Mouse (Mus musculus): ENCODE results near the gene Klhl40. TPM values are rescaled to one million over a fixed set of nuclear protein-coding genes. Genes with fewer than 3 reads are reported as not detected.

Klhl40 gene
- total RNA-seq, 2 experiments from 2014 or later, result 10.1 to 10.5 TPM

DNA sequence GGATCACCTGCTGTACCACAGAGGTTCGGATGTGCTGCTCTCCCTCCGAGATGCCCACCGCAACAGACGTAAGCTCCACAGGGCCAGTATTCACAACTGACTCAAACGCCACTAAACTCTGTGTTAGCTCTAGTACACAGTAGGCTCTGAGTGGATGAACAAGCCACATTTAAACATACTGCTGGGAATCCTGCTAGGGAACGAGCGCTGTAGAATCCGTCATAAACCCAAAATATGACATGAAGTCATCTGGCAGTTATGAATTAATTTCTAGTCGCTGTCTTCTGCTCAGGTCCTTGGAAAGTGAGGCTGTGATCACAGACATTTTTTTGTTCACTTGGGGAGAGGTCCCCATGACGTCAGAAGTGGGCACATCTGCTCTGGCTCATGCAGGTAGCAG lies 1.5 kb upstream of the Klhl40 start:
- intact Hi-C loops (cut with DNase I), result no loop called here
- no peak for DNase-seq (ENCODE audit: low spot score)

DNA sequence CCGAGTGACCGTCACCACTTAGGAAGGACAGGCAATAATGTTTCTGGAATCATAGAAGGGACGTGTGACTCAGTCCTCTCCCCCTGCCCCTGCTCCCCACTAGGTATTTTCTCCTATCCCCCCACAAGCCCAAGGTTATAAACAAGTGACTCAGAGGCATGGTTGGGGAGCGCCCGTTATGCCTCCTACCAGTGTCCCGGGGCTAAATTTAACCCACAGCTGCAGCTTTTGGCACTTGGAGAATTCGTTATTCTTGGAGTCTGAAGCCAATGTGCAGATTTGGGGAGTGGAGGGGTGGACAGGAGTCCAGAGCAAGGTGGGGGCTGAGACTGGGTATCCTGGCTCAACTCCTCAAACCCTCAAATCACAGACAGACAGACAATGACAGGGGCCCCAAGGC lies 896 bp upstream of the Klhl40 start:
- intact Hi-C loops (cut with DNase I), result no loop called here
- no peak for DNase-seq (ENCODE audit: low spot score)

DNA sequence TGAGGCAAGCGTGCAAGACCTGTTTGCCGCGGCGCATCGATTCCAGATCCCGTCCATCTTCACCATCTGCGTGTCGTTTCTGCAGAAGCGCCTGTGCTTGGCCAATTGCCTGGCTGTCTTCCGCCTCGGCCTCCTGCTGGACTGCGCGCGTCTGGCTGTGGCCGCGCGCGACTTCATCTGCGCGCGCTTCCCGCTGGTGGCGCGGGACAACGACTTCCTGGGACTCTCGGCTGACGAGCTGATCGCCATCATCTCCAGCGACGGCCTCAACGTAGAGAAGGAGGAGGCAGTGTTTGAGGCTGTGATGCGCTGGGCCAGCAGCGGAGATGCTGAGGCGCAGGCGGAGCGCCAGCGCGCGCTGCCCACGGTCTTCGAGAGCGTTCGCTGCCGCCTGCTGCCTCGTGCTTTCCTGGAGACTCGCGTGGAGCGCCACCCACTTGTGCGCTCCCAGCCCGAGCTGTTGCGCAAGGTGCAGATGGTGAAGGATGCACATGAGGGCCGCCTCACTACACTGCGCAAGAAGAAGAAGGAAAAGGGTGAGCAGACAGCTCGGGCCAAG lies 738 bp downstream of the Klhl40 start:
- intact Hi-C loops (cut with DNase I), result no loop called here
- no peak for DNase-seq (ENCODE audit: low spot score)

DNA sequence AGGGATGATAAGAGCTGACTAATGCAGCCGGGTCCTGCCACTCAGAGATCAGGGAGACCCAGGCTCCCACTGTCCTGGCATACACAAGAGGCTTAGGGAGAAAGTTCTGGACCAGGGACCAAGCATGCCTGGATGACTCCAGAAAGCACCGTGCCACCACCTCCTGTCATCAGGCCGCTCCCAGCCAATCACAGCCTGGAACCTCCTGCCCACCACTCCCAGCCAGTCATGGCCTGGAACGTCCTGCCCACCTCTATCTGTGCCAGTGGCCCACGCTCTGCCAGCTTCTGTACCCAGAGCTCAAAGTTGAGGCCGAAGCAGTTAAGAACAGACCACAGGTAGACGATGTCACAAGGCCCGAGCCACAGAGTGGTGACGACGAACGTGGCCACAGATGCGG lies 7.4 kb downstream of the Klhl40 start:
- intact Hi-C loops (cut with DNase I), result no loop called here
- DNase-seq (ENCODE audit: low spot score), result no peak

DNA sequence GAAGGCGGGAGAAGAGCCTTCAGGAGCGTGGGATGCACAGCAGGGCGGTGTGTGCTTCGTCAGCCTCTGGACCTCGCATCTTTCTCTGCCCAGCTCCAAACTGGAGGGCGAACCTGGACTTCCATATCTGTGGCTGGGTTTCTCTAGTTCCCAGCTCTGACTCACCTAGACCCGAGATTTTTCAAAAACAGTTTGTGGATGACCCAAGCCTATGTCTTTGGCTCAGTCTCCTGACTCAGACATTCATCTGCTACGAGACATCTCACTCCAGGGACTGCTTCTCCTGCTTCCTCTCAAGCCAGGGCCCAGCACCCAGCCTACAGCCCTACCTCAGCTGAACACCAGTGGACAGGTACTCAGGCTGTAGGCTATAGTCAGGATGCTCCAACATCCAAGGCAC lies 7.9 kb downstream of the Klhl40 start:
- DNase-seq (ENCODE audit: low spot score), result no peak
- intact Hi-C loops (cut with DNase I), result no loop called here

DNA sequence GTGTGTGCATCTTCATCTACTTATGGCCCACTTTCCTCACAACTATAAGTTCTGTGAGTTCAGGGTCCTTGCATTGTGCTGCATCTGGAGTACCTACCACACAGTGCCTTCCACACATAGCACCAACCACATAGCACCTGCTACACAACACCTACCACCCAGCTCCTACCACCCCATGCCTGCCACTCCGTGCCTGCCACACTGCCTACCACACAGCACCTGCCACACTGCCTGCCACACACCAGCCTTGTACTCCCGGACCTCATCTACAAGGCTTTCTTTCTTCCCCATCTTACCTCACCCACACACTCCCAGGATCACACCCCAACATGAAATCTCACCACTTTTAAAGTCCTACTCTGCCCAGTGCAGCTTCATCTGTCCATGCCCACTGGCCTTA lies 9.0 kb downstream of the Klhl40 start:
- no peak for DNase-seq (ENCODE audit: low spot score)

DNA sequence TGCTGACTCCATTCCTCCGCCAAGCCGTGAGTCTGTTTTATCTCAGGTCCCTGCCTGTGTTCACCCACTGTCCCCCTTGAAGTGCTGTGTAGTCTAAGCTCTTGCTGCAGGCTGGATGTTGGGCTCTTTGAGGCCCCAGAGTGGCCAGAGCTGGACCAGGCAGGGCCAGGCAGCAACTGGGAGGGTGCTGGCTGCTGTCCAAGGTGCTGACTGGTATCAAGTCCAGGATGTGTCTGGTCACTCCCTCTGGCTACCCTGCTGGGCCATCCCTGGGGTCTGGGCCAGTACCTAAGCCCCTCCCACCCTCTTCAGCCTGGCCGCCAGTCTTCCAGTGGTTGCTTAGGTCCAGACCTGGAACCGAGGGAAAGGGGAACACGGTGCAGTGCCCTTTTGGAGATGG lies 13.8 kb downstream of the Klhl40 start:
- DNase-seq (ENCODE audit: low spot score), result peak; percentile 45
- intact Hi-C loops (cut with DNase I), result no loop called here

More for the DNA sequence above, 9.0 kb downstream of the Klhl40 start:
- intact Hi-C loops (cut with DNase I), result no loop called here

DNA sequence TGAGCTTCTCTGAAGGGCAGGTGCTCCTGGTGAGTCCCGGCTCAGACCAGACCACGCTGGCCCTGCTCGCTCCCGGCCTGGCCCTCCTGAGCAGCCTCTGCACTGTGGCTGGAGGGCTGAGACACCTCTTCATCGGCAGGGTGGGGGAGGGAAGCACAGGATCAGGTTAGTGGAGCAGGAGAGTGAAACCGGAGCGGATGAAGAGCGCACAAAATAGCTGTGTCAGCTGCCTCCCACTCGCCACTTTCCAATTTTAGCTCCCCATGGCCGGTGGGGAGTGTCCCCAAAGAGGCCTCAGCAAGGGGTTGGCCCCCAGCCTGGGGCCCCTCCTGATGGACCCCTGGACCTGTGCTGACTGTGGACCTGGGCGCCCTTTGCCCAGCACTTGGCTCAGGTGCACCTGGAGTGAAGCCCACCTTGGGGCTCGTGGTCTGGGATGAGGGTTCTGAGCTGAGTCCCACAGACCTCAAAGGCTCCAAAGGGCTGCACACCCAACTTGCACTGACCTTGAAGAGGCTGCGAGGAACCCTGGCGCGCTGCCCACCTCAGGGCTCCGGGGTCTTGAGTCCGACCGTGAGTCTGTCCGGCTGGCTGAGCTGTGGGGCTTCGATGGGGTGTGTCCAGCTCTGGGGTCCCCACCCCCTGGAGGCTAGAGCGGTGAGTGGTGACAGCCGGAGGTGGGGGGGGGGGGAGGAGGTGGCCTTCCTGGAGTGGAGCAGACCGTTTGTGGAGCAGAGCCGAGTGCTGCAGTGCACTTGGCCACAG lies 14.5 kb downstream of the Klhl40 start, which contains the start of gene Hhatl:
Gene Hhatl (minus strand): TSS at position 751 of the 765 bp plus-strand sequence.
- intact Hi-C loops (cut with DNase I), result no loop called here
- no peak for DNase-seq (ENCODE audit: low spot score)

DNA sequence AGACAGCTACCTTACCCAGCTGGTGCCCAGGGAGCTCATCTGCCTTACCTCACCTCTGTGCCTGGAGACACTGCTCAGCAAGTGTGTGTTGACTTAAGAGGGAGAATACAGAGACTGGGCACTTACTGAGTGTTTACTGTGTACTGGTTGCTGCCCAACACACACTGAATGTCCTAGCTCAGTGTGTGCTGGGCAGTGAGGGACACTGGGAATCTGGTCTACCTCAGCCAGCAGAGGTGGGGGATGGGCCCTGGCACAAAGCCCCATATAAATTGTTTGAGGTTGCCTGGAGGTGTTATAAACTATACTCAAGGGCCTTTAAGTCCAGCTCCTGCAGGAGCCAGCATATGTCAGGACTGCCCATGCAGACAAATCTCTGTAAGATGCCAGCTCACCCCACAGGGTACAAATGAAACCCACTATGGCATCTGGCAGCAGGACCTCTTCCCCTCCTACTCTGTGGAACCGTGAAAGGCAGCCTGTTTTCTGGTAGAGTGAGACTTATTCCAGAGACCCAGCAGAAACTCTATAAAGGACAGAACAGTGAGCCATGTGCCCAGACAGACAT lies 17.6 kb downstream of the Klhl40 start:
- intact Hi-C loops (cut with DNase I), result no loop called here
- DNase-seq (ENCODE audit: low spot score), result no peak

DNA sequence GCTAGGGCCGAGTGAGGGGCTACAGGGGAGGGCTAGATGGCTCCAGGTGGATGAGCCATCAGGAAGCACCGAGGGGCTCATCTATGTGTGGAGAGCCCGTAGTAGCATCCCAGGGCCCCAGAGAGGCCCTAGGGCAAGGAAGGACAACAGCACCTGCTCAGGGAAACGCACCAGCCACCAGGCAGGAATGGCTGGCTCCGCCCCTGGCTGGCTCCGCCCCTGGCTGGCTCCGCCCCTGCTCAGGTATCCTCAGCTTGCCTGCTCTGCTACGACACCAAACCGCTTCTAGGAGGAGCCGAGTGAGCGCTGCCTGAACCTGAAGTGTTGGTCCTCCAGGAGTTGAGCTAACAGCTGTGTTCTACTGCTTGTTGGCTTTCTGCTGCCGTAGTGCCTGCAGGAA lies 20.3 kb downstream of the Klhl40 start:
- intact Hi-C loops (cut with DNase I), result no loop called here
- DNase-seq (ENCODE audit: low spot score), result no peak

DNA sequence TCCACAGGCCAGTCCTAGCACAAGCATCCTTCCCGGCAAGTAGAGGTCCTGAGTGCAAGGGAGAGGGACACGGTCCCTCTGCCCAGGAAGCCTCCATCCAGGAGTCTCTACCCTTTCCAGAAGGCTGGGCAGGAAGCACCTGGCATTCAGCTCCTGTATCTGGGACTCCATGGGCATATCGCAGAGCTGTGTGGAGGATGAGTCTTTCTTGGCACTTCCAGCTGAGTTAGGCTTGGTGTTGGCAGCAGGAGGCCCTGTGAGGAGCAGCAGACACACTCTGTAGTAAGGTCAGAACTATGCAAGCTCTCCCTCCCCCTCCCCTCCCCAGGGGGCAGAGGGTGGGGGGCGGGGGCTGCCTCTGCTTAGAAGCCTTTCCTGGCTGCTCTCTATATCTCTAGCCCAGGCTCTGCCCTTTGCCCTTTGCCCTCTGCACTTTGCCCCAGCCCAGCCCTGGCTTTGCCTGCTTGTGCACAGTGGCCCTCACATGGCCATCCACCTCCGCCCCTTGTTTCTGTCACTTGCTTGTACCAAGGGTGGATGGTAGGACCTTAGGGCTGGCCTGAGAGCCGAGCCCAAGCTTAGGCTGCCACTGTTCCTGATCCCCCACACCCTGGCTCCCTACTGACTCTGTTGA lies 21.6 kb downstream of the Klhl40 start:
- intact Hi-C loops (cut with DNase I), result no loop called here
- no peak for DNase-seq (ENCODE audit: low spot score)

DNA sequence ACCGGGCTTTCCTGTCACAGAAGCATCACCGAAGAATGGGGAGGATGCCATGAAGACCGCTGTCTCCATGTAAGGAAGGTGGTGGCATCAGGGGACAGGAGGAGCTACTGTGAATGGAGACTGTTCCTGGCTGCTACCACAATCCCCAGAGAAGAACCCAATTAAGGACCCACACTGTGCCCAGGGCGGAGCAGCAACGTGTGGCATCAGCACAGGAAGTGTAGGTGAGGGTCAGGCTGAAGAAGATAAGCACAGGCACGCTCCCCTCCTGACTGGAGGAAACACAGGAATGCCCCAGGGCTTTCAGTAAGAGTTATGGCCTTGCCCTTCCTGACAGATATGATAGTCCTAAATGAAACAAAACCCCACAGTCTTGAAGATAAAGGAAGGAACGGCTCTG lies 25.3 kb downstream of the Klhl40 start:
- intact Hi-C loops (cut with DNase I), result no loop called here
- no peak for DNase-seq (ENCODE audit: low spot score)

DNA sequence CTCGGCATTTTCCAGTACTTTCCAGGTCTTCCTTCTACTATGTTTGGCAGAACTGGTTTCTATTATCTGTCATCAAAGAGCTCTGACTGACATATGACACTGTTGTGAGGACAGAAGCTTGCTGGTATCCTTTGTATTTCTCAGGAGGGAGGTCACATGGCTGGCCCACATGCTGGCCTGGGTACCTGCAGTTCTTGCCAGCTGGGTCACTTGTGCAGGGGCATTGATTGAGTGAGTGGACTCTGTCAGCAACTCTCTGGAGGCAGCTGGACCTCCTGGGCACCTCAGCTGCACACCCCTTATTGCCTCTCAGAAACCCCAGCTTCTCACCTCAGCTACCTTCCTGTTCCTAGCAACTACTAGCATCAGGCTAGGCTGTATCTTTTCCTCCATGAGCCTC lies 30.1 kb downstream of the Klhl40 start:
- intact Hi-C loops (cut with DNase I), result no loop called here
- DNase-seq (ENCODE audit: low spot score), result no peak

DNA sequence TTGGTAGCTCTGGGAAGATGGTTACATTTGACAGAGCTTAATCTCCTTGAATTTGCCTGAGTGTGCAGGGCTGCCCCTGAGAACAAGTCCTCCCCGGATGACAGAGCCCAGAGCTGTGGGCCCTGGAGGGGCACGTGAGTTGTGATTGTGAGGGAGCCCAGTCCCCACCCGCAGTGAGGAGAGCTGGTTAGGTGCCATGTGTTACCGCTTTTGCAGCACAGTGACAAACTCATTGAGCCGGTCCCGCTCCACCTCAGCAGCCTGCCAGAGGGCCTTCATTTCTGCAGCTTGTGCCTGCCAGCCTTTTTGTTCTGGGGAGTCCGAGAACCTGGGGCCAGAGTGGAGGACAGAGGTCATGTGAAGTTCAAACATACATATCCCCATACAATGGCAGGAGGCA lies 30.5 kb downstream of the Klhl40 start:
- DNase-seq (ENCODE audit: low spot score), result no peak
- intact Hi-C loops (cut with DNase I), result no loop called here

DNA sequence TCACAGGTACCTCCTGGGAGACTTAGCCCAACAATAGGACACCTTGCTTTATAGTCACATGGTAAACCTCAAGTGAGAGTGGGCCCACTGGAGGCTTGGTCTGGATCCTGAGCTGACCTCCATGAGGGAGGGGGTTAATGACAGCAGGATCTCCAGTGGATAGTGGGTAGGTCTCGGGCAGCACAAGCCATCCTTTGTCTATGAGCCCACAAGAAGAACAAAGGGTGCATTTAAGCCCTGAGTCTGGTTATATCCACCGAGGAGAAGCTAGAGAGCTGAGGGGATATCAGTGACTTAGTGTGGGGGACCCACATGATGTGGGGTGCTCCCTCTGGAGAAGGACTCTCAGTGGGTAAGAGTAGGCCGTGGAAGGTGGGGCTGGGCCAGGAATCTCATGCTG lies 31.1 kb downstream of the Klhl40 start:
- intact Hi-C loops (cut with DNase I), result no loop called here
- no peak for DNase-seq (ENCODE audit: low spot score)

DNA sequence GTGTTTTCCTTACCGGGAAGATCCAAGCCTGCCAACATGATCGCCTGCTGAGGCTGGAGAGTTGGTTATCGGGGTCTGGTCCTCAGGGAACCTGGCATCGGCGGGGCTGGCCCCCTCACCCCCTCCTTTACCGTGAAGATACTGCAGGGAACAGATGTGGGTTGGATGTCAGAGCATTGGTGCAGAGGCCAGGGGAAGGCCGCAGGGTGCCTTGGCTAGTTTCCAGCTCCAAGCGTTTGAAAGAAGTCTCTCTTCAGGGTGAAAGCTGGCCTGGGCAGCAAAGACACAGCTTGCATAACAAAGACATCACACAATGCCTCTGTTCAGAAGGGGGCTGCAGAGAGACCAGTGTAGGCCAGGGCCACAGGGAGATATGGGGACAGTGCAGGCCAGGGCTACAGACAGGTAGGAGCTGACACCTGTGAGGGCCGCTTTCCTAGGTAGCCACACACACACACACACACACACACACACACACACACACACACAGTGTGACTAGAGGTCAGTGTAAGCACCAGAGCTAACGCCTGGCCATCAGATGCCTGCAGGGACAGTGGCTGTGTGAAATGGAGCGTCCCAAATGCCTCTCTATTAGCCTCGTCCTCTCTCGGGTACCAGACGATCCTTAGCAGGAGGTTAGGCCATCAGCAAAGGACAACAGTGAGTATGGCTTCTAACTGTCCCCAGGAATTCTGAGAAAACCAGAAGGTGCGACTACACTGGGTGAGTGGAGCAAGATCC lies 32.8 kb downstream of the Klhl40 start:
- no peak for DNase-seq (ENCODE audit: low spot score)
- intact Hi-C loops (cut with DNase I), result no loop called here

DNA sequence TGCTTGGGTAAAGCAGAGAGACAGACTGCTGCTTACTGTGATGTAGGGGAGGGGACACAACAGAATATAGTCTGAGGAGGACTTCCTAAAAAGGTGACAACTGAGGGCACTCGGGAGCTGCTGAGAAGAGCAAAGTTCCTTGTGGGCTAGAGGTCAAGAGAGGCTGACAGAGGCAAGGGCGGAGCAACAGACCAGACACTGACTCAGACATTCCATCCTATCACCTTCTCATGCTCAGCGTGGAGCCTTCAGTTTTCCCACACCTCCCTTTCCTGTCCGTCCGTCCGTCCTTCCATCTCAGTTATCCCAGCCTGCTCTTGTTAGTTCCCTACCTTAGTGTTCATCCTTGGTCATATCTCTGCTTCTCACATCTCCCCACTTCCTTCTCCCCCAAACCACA lies 37.8 kb downstream of the Klhl40 start:
- no peak for DNase-seq (ENCODE audit: low spot score)
- intact Hi-C loops (cut with DNase I), result no loop called here

DNA sequence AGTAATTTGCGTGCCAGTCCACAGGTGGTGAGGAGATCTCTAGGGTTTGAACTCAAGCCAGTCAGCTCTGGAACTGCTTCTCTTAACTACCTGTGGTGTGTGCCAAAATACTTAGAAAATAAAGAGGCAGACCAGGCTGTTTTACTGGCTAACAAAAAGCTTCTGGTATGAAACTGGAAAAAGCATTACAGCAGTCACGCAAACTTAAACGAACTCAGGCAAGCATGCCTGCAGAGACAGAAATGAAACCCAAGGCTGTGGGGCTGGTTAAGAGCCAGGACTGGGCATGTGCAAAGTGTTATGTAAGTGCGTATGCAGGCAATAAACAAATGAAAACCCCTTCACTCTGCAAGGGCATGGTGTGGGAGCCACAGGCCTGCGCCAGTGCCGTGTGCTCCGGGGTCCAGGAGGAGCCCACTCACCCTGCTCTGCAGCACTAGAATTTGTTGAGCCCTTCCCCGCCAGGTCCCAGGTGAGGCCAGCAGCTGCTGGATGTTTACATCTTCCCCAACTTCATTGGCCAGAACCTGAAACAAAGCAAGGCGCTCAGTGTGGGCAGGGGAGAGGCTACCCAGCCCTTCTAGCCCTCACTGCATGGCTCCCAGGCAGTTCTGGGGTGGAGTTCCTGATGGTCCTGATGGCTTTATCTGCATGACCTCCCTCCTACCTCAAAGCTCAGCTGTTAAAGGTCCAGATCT lies 41.8 kb downstream of the Klhl40 start:
- DNase-seq (ENCODE audit: low spot score), result no peak
- intact Hi-C loops (cut with DNase I), result no loop called here

DNA sequence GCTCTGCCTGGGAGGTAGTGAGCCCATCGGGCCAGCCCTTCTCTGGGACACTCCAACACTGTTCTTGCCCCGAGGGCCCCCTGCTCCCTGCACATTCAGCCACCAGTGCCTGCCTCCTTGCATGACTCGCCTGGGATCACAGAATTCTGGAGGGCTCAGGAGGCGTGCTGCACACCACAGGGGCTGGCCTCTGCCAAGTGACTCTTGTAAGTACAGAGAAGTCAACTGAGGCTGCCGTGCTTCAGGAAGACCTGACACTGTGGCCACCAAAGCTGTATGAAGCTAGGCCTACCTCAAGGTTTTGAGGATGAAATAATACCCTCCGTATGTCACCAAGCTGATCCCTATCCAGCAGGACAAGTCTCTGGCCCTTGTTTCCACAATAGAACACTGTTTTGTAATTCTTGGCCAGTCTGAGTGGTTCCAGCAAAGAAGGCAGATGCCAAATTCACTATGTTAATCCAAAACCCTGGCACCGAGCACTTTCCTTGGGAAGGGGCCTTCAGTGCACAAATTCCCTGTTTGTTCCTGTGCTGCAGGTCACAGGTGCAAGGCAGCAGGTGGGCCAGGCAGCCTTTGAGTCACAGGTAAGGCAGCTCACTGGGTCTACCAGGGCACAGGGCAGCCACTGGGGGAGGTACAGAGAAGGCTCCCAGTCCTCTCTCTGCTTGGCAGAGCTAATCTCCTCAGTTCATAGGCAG lies 42.5 kb downstream of the Klhl40 start:
- no peak for DNase-seq (ENCODE audit: low spot score)
- intact Hi-C loops (cut with DNase I), result no loop called here

Data from heart, postnatal 25 days (tissue).